Mouse (Mus musculus) kidney, adult 2 months (tissue): ENCODE measurements around the gene Pcsk1.

Experiments
- CTCF ChIP-seq: fragments of 200-500 bp; conservative IDR thresholded peaks from 2 replicates; pipeline ENCODE4 v1.5.1; 2011; ENCODE audit warnings: low read depth, mild to moderate bottlenecking, control low read depth, low read length, moderate library complexity, mixed read lengths; ENCODE audit not compliant: insufficient read depth, insufficient read length
- POLR2A ChIP-seq: fragments of 200-500 bp; IDR thresholded peaks from one replicate; pipeline ENCODE4 v1.6.1; 2011; ENCODE audit warnings: low read depth, low read length, control low read depth

DNA sequence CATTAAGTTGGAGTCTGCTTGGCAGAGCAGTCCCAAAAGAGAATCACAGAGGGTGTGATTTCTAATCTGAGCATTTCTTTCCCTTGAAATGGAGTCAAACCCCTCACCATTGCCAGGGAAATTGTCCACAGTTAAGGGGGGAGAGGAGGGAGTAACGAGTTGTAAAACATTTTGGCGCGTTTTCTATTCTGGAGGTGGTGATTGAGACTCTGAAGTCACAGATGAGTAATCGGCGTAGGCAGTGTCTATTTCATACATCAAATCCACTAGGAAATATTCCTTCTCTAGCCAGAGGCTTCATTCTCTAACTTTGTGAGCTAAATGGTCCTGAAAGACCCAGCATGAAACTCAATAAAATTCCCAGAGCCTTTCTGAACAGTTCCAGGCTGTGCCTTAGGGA is 1.4 kb downstream of the Pcsk1 start:
- no peak for TF ChIP-seq CTCF
- TF ChIP-seq POLR2A, result no peak
